Mouse (Mus musculus): ENCODE measurements around the gene Pex10. TPM values are rescaled to one million over a fixed set of nuclear protein-coding genes. Genes with fewer than 3 reads are reported as not detected.

Pex10 gene
- polyA plus RNA-seq, 1 experiment from 2014 or later = 20.6 TPM

GRCm38 (mm10) chr4:155024170-155025010, 42.4 kb upstream of the Pex10 start:
- Histone ChIP-seq H3K27ac (ENCODE audit: low read depth, low read length) (peak overlapping the region; percentile 75), H3K4me2 (ENCODE audit: low read length) (no peak overlapping the region), H3K9me3 (ENCODE audit: control insufficient read depth, low read length) (no peaks in the 10 kb centered on the region), H3K4me3 (ENCODE audit: low read length) (no peak overlapping the region), H3K36me3 (ENCODE audit: control insufficient read depth, insufficient read depth, low read length) (no peaks in the 10 kb centered on the region), H3K27me3 (replicated peaks; ENCODE audit: control insufficient read depth, insufficient read depth, low read length) (no peaks in the 10 kb centered on the region), H3K9ac (ENCODE audit: low read depth, low read length) (0 out of 2 replicates have a peak overlapping the region, but pooled peaks have one; percentile 18), H3K4me1 (ENCODE audit: control insufficient read depth, insufficient read depth, low read depth, low read length) (peaks cover 14% of the 10 kb centered on the region)
- 56% methylated on average over 11 of the region's 11 CpGs for WGBS
- ATAC-seq = peak; percentile 31; the same call in 1 of the 2 replicates

GRCm38 (mm10) chr4:155033115-155033514, 33.7 kb upstream of the Pex10 start:
- Histone ChIP-seq H3K4me2 (ENCODE audit: low read length) (no peak overlapping the region), H3K4me1 (ENCODE audit: control insufficient read depth, insufficient read depth, low read depth, low read length) (peaks cover 10% of the 10 kb centered on the region), H3K4me3 (ENCODE audit: low read length) (no peak overlapping the region), H3K27me3 (replicated peaks; ENCODE audit: control insufficient read depth, insufficient read depth, low read length) (peaks cover 3% of the 10 kb centered on the region; the same call in 1 of the 2 replicates), H3K27ac (ENCODE audit: low read depth, low read length) (no peak overlapping the region), H3K36me3 (ENCODE audit: control insufficient read depth, insufficient read depth, low read length) (no peaks in the 10 kb centered on the region), H3K9ac (ENCODE audit: low read depth, low read length) (no peak overlapping the region), H3K9me3 (ENCODE audit: control insufficient read depth, low read length) (no peaks in the 10 kb centered on the region)
- ATAC-seq = no peak
- 34% methylated on average over 6 of the region's 6 CpGs for WGBS

- Histone ChIP-seq H3K27me3 (replicated peaks; ENCODE audit: control insufficient read depth, insufficient read depth, low read length) (peaks cover 3% of the 10 kb centered on the region; the same call in 1 of the 2 replicates), H3K4me3 (ENCODE audit: low read length) (no peak overlapping the region), H3K9me3 (ENCODE audit: control insufficient read depth, low read length) (no peaks in the 10 kb centered on the region), H3K27ac (ENCODE audit: low read depth, low read length) (no peak overlapping the region; the same call in 1 of the 2 replicates), H3K4me2 (ENCODE audit: low read length) (no peak overlapping the region), H3K9ac (ENCODE audit: low read depth, low read length) (no peak overlapping the region), H3K36me3 (ENCODE audit: control insufficient read depth, insufficient read depth, low read length) (no peaks in the 10 kb centered on the region), H3K4me1 (ENCODE audit: control insufficient read depth, insufficient read depth, low read depth, low read length) (peaks cover 10% of the 10 kb centered on the region)
- 0 out of 2 replicates have a peak, but pooled peaks have one; percentile 9 for ATAC-seq
- whole genome bisulfite sequencing = 28% methylated on average over 7 of the region's 7 CpGs
Observed at GRCm38 (mm10) chr4:155034202-155034601, 32.6 kb upstream of the Pex10 start.

GRCm38 (mm10) chr4:155034787-155035186, 32.0 kb upstream of the Pex10 start:
- H3K9ac ChIP-seq (ENCODE audit: low read depth, low read length) = no peak overlapping the region
- no peak for ATAC-seq
- H3K27ac ChIP-seq (ENCODE audit: low read depth, low read length) = no peak overlapping the region; the same call in 1 of the 2 replicates
- WGBS = 43% methylated on average over 13 of the region's 13 CpGs
- H3K4me3 ChIP-seq (ENCODE audit: low read length) = no peak overlapping the region
- peaks cover 3% of the 10 kb centered on the region; the same call in 1 of the 2 replicates for H3K27me3 ChIP-seq (replicated peaks; ENCODE audit: control insufficient read depth, insufficient read depth, low read length)
- no peaks in the 10 kb centered on the region for H3K9me3 ChIP-seq (ENCODE audit: control insufficient read depth, low read length)
- H3K36me3 ChIP-seq (ENCODE audit: control insufficient read depth, insufficient read depth, low read length) = no peaks in the 10 kb centered on the region
- peaks cover 14% of the 10 kb centered on the region for H3K4me1 ChIP-seq (ENCODE audit: control insufficient read depth, insufficient read depth, low read depth, low read length)
- H3K4me2 ChIP-seq (ENCODE audit: low read length) = no peak overlapping the region

GRCm38 (mm10) chr4:155040197-155040596, 26.6 kb upstream of the Pex10 start:
- WGBS = 4% methylated on average over 9 of the region's 9 CpGs
- Histone ChIP-seq H3K4me3 (ENCODE audit: low read length) (peak overlapping the region; percentile 22), H3K4me1 (ENCODE audit: control insufficient read depth, insufficient read depth, low read depth, low read length) (peaks cover 32% of the 10 kb centered on the region), H3K27me3 (replicated peaks; ENCODE audit: control insufficient read depth, insufficient read depth, low read length) (peaks cover 15% of the 10 kb centered on the region), H3K36me3 (ENCODE audit: control insufficient read depth, insufficient read depth, low read length) (no peaks in the 10 kb centered on the region), H3K9me3 (ENCODE audit: control insufficient read depth, low read length) (no peaks in the 10 kb centered on the region), H3K27ac (ENCODE audit: low read depth, low read length) (no peak overlapping the region; the same call in 1 of the 2 replicates), H3K4me2 (ENCODE audit: low read length) (peak overlapping the region; percentile 51), H3K9ac (ENCODE audit: low read depth, low read length) (peak overlapping the region; percentile 58)
- ATAC-seq = peak; percentile 35; the same call in 1 of the 2 replicates

GRCm38 (mm10) chr4:155040696-155041095, 26.1 kb upstream of the Pex10 start:
- Histone ChIP-seq H3K27me3 (replicated peaks; ENCODE audit: control insufficient read depth, insufficient read depth, low read length) (peaks cover 15% of the 10 kb centered on the region), H3K9ac (ENCODE audit: low read depth, low read length) (peak overlapping the region; percentile 58; the same call in 1 of the 2 replicates), H3K9me3 (ENCODE audit: control insufficient read depth, low read length) (no peaks in the 10 kb centered on the region), H3K4me2 (ENCODE audit: low read length) (peak overlapping the region; percentile 51), H3K4me3 (ENCODE audit: low read length) (peak overlapping the region; percentile 22), H3K36me3 (ENCODE audit: control insufficient read depth, insufficient read depth, low read length) (no peaks in the 10 kb centered on the region), H3K4me1 (ENCODE audit: control insufficient read depth, insufficient read depth, low read depth, low read length) (peaks cover 32% of the 10 kb centered on the region), H3K27ac (ENCODE audit: low read depth, low read length) (no peak overlapping the region)
- no peak for ATAC-seq
- WGBS = 41% methylated on average over 6 of the region's 6 CpGs

GRCm38 (mm10) chr4:155042606-155043288, 24.1 kb upstream of the Pex10 start:
- Histone ChIP-seq H3K27me3 (replicated peaks; ENCODE audit: control insufficient read depth, insufficient read depth, low read length) (peaks cover 11% of the 10 kb centered on the region), H3K27ac (ENCODE audit: low read depth, low read length) (0 out of 2 replicates have a peak overlapping the region, but pooled peaks have one; percentile 5), H3K4me3 (ENCODE audit: low read length) (peak overlapping the region; percentile 59), H3K9me3 (ENCODE audit: control insufficient read depth, low read length) (no peaks in the 10 kb centered on the region), H3K4me2 (ENCODE audit: low read length) (peak overlapping the region; percentile 89), H3K4me1 (ENCODE audit: control insufficient read depth, insufficient read depth, low read depth, low read length) (peaks cover 32% of the 10 kb centered on the region), H3K36me3 (ENCODE audit: control insufficient read depth, insufficient read depth, low read length) (no peaks in the 10 kb centered on the region), H3K9ac (ENCODE audit: low read depth, low read length) (peak overlapping the region; percentile 75)
- peak; percentile 68 for ATAC-seq
- WGBS = under 1% methylated on average over 50 of the region's 65 CpGs

GRCm38 (mm10) chr4:155043289-155043625, 23.6 kb upstream of the Pex10 start:
- Histone ChIP-seq H3K9me3 (ENCODE audit: control insufficient read depth, low read length) (no peaks in the 10 kb centered on the region), H3K36me3 (ENCODE audit: control insufficient read depth, insufficient read depth, low read length) (no peaks in the 10 kb centered on the region), H3K4me2 (ENCODE audit: low read length) (peak overlapping the region; percentile 89), H3K4me3 (ENCODE audit: low read length) (peak overlapping the region; percentile 59), H3K27me3 (replicated peaks; ENCODE audit: control insufficient read depth, insufficient read depth, low read length) (peaks cover 11% of the 10 kb centered on the region), H3K9ac (ENCODE audit: low read depth, low read length) (peak overlapping the region; percentile 75), H3K27ac (ENCODE audit: low read depth, low read length) (no peak overlapping the region), H3K4me1 (ENCODE audit: control insufficient read depth, insufficient read depth, low read depth, low read length) (peaks cover 32% of the 10 kb centered on the region)
- 6% methylated on average over 18 of the region's 25 CpGs for WGBS
- ATAC-seq = peak; percentile 46

- Histone ChIP-seq H3K4me3 (ENCODE audit: low read length) (no peak overlapping the region), H3K36me3 (ENCODE audit: control insufficient read depth, insufficient read depth, low read length) (no peaks in the 10 kb centered on the region), H3K27me3 (replicated peaks; ENCODE audit: control insufficient read depth, insufficient read depth, low read length) (peaks cover 11% of the 10 kb centered on the region), H3K27ac (ENCODE audit: low read depth, low read length) (no peak overlapping the region), H3K9me3 (ENCODE audit: control insufficient read depth, low read length) (no peaks in the 10 kb centered on the region), H3K4me2 (ENCODE audit: low read length) (no peak overlapping the region), H3K4me1 (ENCODE audit: control insufficient read depth, insufficient read depth, low read depth, low read length) (peaks cover 14% of the 10 kb centered on the region), H3K9ac (ENCODE audit: low read depth, low read length) (no peak overlapping the region)
- WGBS = 88% methylated on average over 14 of the region's 14 CpGs
- no peak for ATAC-seq
Observed at GRCm38 (mm10) chr4:155046636-155047035, 20.2 kb upstream of the Pex10 start.

Measured in hindbrain, embryonic 16.5 days (tissue).